Mouse (Mus musculus) megakaryocyte, embryonic 14.5 days (primary cell): ENCODE data around the gene Ntn1. TPM values are rescaled to one million over a fixed set of nuclear protein-coding genes. Genes with fewer than 3 reads are reported as not detected.

Experiments used
- H3K27me3 ChIP-seq: replicated peaks from 2 replicates; pipeline ENCODE3; 2012; ENCODE audit warnings: inconsistent platforms
- H3K36me3 ChIP-seq: replicated peaks from 2 replicates; pipeline ENCODE3; 2012; ENCODE audit warnings: low read length, inconsistent platforms, mixed read lengths
- H3K4me1 ChIP-seq: 2 replicates; pipeline ENCODE4 v1.6.1; 2012; ENCODE audit warnings: inconsistent platforms
- H3K4me3 ChIP-seq: replicated peaks from 2 replicates; pipeline ENCODE3; 2012; ENCODE audit warnings: moderate library complexity, mild to moderate bottlenecking, inconsistent platforms
- H3K9me3 ChIP-seq: 2 replicates; pipeline ENCODE4 v1.6.1; 2012; ENCODE audit warnings: inconsistent platforms
- FLI1 ChIP-seq: IDR thresholded peaks from 2 replicates; pipeline ENCODE4 v1.6.1; 2012; ENCODE audit warnings: low read length, inconsistent platforms, mixed read lengths
- GATA1 ChIP-seq: IDR thresholded peaks from 3 replicates; pipeline ENCODE4 v1.6.1; 2012; ENCODE audit warnings: mixed read lengths, low read length, inconsistent platforms, borderline replicate concordance
- polyA plus RNA-seq: library from polyadenylated mRNA; stranded (reverse); fragments of >175 nt; gene quantifications from 2 replicates; pipeline ENCODE4 v1.2.3, GENCODE M21; 2012; ENCODE audit warnings: low replicate concordance; ENCODE audit not compliant: insufficient read depth

Ntn1 gene
- polyA plus RNA-seq, 1 experiment, result 0.19 TPM

DNA sequence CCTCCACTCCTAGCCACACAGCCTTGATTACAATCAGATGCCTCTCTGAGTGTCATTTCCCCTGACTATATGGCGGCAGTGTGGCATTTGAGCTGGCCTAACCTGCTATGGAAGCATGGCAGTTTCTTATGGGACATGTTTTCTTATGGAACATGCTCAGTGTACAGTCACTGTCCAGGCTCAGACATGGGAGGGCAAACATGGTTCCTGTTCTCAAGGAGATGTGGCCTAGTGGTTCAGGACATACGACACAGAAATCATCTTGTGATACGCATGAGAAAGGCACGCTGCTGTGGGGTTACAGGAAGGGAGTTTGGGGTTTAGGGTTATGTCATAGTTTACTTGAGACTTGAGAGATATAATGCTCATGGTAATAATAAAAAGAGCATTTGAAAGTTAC, 35.0 kb upstream of the Ntn1 start:
- no peaks in the 10 kb centered on the region for H3K36me3 ChIP-seq
- peaks cover 50% of the 10 kb centered on the region for H3K27me3 ChIP-seq
- no peak overlapping the region for H3K4me3 ChIP-seq
- no peaks in the 10 kb centered on the region for H3K9me3 ChIP-seq
- no peak for TF ChIP-seq FLI1
- no peak for TF ChIP-seq GATA1
- peaks cover 18% of the 10 kb centered on the region for H3K4me1 ChIP-seq

DNA sequence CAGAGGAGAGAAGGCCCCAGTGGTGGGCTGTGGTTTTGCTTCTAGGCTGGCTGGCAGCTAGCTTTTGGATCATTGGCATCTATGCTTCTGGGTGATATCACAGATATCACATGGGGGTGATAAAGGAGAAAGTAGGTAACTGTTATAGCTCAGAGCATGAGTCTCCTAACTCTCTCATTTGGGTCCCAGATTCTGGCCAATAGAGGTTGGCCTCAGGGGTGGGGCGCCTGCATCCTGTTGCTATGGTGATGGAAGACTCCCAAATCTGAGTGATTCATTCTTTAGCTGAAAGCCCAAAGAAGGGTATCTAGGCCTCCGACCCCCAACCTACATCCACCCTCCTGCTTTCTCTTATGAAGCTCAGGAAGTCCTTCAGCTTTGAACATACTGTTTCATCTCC, 34.1 kb upstream of the Ntn1 start:
- no peak overlapping the region for H3K4me3 ChIP-seq
- TF ChIP-seq GATA1 (no peak), FLI1 (no peak)
- no peaks in the 10 kb centered on the region for H3K36me3 ChIP-seq
- H3K27me3 ChIP-seq, result peaks cover 53% of the 10 kb centered on the region
- H3K4me1 ChIP-seq, result peaks cover 18% of the 10 kb centered on the region
- H3K9me3 ChIP-seq, result 0 out of 2 replicates have a peak, but pooled peaks cover 4% of the 10 kb centered on the region

DNA sequence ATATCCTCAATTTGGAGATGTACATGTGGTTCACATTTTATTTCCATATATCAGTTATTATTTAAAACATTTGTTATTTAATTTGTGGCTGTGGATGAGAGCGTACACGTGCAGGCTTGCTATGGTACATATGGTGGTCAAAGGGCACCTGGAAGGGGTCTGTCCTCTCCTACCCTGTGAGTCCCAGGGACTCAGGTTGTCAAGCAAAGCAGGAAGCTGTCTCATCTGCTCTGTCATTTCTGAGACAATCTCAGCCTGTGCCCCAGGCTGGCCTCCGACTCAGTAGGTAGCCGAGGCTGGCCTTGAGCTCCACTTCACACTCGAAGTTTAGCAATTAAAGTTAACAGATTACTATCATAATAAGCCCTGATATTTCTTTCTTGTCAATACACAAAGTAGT, 32.9 kb upstream of the Ntn1 start:
- Histone ChIP-seq H3K4me1 (peaks cover 18% of the 10 kb centered on the region), H3K9me3 (0 out of 2 replicates have a peak, but pooled peaks cover 4% of the 10 kb centered on the region), H3K4me3 (peak overlapping the region; percentile 35), H3K36me3 (no peaks in the 10 kb centered on the region), H3K27me3 (peaks cover 49% of the 10 kb centered on the region)
- TF ChIP-seq FLI1, result no peak
- no peak for TF ChIP-seq GATA1

DNA sequence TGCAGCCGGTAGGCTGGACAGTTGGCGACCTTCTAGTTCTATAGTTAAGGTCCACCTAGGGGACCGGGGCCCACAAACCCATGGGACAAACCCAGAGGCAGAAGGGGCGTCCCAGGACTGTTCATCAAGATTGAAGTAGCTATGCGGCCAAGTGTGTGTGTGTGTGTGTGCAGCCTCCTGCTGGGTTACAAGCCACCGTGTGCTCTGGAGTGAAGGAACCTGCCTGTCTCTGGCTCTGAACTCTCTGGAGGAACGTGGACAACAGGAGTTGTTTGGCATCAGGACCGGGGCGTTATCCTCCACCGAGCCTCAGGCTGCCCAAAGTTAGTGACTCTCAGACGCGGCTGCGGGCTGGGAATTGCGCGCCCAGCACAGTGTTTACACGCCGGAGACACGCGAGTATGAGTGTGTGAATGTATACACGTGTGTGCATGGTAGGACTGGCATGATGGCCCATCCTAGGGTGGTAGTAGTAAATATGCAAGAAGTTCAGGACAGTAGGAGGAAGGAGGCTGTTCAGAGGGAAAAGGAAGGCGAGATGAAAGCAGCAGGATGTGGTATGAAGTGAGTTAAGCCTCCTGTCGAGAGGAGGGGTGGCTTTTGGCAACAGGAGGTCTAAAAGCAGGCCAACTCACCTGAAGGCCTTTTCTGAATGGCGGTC, 31.9 kb upstream of the Ntn1 start:
- 0 out of 2 replicates have a peak, but pooled peaks cover 4% of the 10 kb centered on the region for H3K9me3 ChIP-seq
- TF ChIP-seq FLI1 (no peak), GATA1 (no peak)
- peaks cover 18% of the 10 kb centered on the region for H3K4me1 ChIP-seq
- H3K4me3 ChIP-seq, result peak overlapping the region; percentile 91
- H3K27me3 ChIP-seq, result peaks cover 46% of the 10 kb centered on the region
- no peaks in the 10 kb centered on the region for H3K36me3 ChIP-seq

DNA sequence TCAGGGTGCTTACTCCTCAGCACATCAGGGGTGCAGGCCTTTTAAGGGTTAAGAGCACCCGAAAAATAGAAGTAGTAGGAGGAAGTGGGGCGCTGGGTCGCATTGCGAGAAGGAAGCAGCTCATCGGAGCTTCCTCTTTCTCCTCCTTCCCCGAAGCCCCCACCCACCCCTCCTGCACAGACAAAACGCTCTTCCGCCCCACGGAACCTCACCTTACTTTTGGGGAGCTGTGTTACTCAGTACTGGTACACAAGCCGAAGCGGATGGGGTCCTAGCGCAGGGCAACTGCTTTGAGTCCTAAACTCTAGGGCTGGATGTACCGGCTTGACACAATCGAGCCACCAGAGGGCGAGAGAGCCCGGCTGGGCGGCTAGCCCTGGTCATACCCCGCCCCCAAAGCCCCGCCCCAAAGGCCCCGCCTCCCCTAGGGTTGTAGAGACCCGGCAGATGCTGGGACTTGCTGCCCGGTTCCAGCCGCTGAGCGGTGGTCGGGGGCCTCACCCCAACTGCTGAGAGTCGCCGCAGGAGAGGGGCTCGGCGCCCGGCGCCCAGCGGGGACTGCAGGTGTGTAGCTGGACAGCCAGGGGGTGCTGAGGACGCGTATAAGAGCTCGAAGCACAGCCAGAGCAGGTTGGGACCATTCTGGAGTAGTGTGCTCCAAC, 31.2 kb upstream of the Ntn1 start, which contains the start of gene Pik3r5:
Gene Pik3r5, plus strand, starts transcription at position 423 of the 662 bp plus-strand sequence.
- no peak for TF ChIP-seq GATA1
- Histone ChIP-seq H3K36me3 (no peaks in the 10 kb centered on the region), H3K9me3 (0 out of 2 replicates have a peak, but pooled peaks cover 4% of the 10 kb centered on the region), H3K4me3 (peak within 1 kb of the TSS; percentile 91), H3K27me3 (peaks cover 51% of the 10 kb centered on the region), H3K4me1 (peaks cover 18% of the 10 kb centered on the region)

DNA sequence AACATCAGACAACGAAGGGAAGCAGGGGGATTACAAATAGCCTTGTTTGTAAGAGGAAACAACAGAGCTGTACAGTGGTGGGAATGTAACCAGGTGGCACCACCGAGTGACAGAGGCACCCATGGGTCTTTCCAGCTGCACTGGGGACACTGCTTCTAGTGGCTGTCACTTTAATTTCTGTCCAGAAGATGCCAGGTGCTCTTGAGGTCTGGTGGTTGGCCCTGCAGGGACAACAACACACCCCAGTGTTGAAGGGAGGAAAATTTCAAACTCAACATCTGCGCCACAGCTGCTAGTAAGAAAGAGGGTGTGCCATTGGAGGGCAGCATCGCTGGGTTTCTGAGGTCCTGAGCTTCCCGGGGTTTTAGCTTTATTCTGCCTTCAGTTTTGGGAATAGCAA, 30.0 kb upstream of the Ntn1 start:
- peaks cover 18% of the 10 kb centered on the region for H3K4me1 ChIP-seq
- peaks cover 49% of the 10 kb centered on the region for H3K27me3 ChIP-seq
- peak overlapping the region; percentile 16 for H3K4me3 ChIP-seq
- TF ChIP-seq FLI1, result no peak
- TF ChIP-seq GATA1, result no peak
- H3K36me3 ChIP-seq, result no peaks in the 10 kb centered on the region
- 0 out of 2 replicates have a peak, but pooled peaks cover 4% of the 10 kb centered on the region for H3K9me3 ChIP-seq

DNA sequence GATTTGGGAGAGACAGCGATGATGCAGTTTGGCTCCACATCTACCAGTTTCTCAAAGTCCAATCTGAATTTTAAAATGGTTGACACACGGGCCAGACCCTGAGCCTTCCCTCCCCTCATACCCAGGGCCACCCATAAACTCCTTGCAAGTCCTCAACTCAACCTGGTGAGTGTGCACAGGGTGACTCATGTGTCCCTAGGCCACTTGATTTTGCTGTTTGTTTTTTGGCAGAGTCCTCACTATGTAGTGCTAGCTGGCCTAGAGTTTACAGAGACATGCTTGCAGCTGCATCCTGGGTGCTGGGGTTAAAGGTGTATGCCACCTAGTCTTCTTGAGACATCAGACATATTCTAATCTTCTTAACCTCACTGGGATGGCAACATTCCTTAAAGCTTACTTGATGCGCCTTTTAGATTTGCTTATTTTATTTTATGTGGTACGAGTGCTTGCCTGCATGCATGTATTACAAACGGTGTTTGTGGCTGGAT, 26.5 kb upstream of the Ntn1 start:
- Histone ChIP-seq H3K27me3 (peaks cover 33% of the 10 kb centered on the region), H3K36me3 (no peaks in the 10 kb centered on the region), H3K9me3 (0 out of 2 replicates have a peak, but pooled peaks cover 4% of the 10 kb centered on the region)

DNA sequence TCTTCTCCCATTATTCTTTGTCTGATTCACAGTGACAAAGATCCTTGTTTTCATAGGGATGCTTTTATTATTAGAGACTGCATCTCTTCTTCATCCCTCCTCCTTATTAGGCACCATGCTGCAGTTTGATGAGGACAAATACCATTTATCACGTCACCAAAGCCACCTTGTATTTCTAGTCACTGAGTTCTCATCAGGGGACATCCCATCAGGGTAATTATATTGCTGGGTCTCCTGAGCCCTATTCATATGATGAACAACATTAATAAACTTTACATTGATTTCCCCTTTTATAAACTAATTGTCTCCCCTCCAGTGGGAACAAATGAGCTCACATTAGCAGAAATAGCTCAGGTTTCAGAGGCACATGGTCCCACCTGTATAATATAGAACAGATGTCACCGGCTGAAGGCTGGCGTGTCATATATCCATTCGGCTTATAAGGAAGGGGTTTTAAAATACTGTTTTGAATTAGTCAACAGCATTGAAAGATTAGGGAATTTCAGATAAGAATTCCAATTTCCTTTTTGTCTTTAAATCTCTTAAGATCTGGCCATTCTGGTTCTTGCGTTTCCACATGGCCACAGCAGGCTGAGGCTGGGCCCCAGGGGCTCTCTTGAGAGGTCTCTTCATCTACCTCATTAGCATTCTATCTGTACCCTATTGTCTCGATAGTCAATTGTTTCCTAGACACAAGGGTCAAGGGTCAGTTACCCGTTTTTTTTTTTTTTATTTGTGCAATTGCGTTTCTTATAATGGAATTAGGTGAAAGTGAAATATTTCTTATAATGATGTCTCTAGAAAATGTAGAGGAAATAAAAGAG, 25.1 kb upstream of the Ntn1 start:
- peaks cover 29% of the 10 kb centered on the region for H3K27me3 ChIP-seq
- H3K4me3 ChIP-seq, result no peak overlapping the region
- TF ChIP-seq FLI1, result no peak
- TF ChIP-seq GATA1, result no peak
- H3K36me3 ChIP-seq, result no peaks in the 10 kb centered on the region
- H3K9me3 ChIP-seq, result 0 out of 2 replicates have a peak, but pooled peaks cover 4% of the 10 kb centered on the region
- H3K4me1 ChIP-seq, result no peaks in the 10 kb centered on the region; the same call in 1 of the 2 replicates

More for the DNA sequence above, 26.5 kb upstream of the Ntn1 start:
- no peak for TF ChIP-seq FLI1
- TF ChIP-seq GATA1, result no peak
- Histone ChIP-seq H3K4me1 (peaks cover 12% of the 10 kb centered on the region), H3K4me3 (no peak overlapping the region)

DNA sequence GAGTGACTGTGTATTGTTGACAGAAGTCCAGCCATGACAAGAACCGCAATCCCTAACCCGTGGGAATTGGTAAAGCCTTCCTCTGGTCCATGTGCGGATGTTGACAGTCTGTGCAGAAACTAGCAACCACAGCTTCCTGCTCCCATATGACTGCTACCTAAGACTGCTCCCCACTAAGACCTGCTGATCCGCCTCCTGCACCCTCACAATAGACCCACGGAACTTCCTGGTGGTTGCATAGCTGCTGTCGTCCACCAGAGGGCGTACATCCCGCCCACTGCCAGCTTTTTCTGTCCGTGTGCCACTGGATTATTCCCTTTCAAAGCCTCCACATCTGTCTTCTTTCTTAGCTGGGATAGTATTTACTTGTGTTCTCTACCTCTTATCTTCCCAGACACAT, 17.2 kb upstream of the Ntn1 start:
- H3K27me3 ChIP-seq, result peaks cover 10% of the 10 kb centered on the region
- peak overlapping the region; percentile 3 for H3K4me3 ChIP-seq
- TF ChIP-seq GATA1 (no peak), FLI1 (no peak)
- H3K4me1 ChIP-seq, result peaks cover 5% of the 10 kb centered on the region
- peaks cover 18% of the 10 kb centered on the region for H3K9me3 ChIP-seq
- no peaks in the 10 kb centered on the region for H3K36me3 ChIP-seq

DNA sequence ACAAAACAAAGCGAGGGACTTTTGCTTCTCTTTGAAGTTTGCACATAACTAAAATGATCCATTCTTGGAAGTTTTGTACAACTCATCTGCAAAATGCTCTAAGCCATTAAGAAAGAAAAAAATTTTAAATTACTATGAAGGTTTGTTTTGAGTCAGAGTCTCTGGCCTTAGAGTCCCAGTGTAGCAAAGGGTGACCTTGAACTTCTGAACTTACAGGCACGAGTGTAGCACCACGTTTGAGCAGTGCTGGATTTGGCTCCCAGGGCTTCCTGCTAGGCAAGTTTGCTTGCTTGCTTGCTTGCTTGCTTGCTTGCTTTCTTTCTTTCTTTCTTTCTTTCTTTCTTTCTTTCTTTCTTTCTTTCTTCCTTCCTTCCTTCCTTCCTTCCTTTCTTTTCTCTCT, 16.4 kb upstream of the Ntn1 start:
- TF ChIP-seq GATA1 (no peak), FLI1 (no peak)
- Histone ChIP-seq H3K36me3 (no peaks in the 10 kb centered on the region), H3K27me3 (peaks cover 10% of the 10 kb centered on the region), H3K4me3 (no peak overlapping the region), H3K9me3 (peaks cover 24% of the 10 kb centered on the region), H3K4me1 (peaks cover 5% of the 10 kb centered on the region)
